Mouse (Mus musculus) frontal cortex, postnatal 14 days (tissue): ENCODE results near the gene Lrrc45.
"Not testable (repeated sequence)": the region's sequence is repeated elsewhere in the genome, so short reads cannot be mapped to it uniquely, and the experiment has no call there.

Experiments used
- DNase-seq, 2 experiments: peaks; one replicate each; pipeline ENCODE4 v3.0.0; 2022; ENCODE audit warnings: low spot score in 2 of 2

Gene Lrrc45

GRCm38 (mm10) chr11:120713580-120714518 is at the start of gene Lrrc45, which contains the start of gene Cenpx:
TSS of gene Lrrc45 (plus strand) at chr11:120713925.
TSS of gene Cenpx (minus strand) at chr11:120713738.
- peak; percentile 96 to 97 for DNase-seq

- no peak for DNase-seq
Measured at GRCm38 (mm10) chr11:120665406-120665805, 48.3 kb upstream of the Lrrc45 start.

- DNase-seq, result no peak
Measured at GRCm38 (mm10) chr11:120666617-120667016, 47.1 kb upstream of the Lrrc45 start.

- peak; percentile 85 to 92 for DNase-seq
Measured at GRCm38 (mm10) chr11:120672687-120673593, 40.8 kb upstream of the Lrrc45 start, which contains the start of gene Aspscr1. TSS of gene Aspscr1 (plus strand) at chr11:120672973.

- no peak for DNase-seq
Measured at GRCm38 (mm10) chr11:120673594-120674122, 40.1 kb upstream of the Lrrc45 start.

- not testable (repeated sequence) for DNase-seq
Measured at GRCm38 (mm10) chr11:120675875-120676274, 37.9 kb upstream of the Lrrc45 start.

GRCm38 (mm10) chr11:120676951-120677350 is 36.8 kb upstream of the Lrrc45 start:
- DNase-seq, result no peak

GRCm38 (mm10) chr11:120679909-120680308 is 33.8 kb upstream of the Lrrc45 start:
- DNase-seq, result no peak

GRCm38 (mm10) chr11:120682683-120683082 is 31.0 kb upstream of the Lrrc45 start:
- DNase-seq, result no peak

- DNase-seq, result no peak
Measured at GRCm38 (mm10) chr11:120683536-120683935, 30.2 kb upstream of the Lrrc45 start.

- DNase-seq, result no peak
Measured at GRCm38 (mm10) chr11:120684086-120684485, 29.6 kb upstream of the Lrrc45 start.

GRCm38 (mm10) chr11:120684660-120685059 is 29.1 kb upstream of the Lrrc45 start:
- no peak for DNase-seq

- DNase-seq, result no peak
Measured at GRCm38 (mm10) chr11:120686650-120687272, 27.0 kb upstream of the Lrrc45 start.

- no peak for DNase-seq
Measured at GRCm38 (mm10) chr11:120689365-120689764, 24.4 kb upstream of the Lrrc45 start.

- DNase-seq, result no peak
Measured at GRCm38 (mm10) chr11:120692471-120693011, 21.2 kb upstream of the Lrrc45 start.

GRCm38 (mm10) chr11:120693461-120693860 is 20.3 kb upstream of the Lrrc45 start:
- DNase-seq, result no peak

GRCm38 (mm10) chr11:120695184-120695583 is 18.5 kb upstream of the Lrrc45 start:
- DNase-seq, result no peak

GRCm38 (mm10) chr11:120695641-120696040 is 18.1 kb upstream of the Lrrc45 start:
- no peak for DNase-seq

- DNase-seq, result no peak
Measured at GRCm38 (mm10) chr11:120696568-120696967, 17.2 kb upstream of the Lrrc45 start.

- DNase-seq, result no peak
Measured at GRCm38 (mm10) chr11:120697741-120698140, 16.0 kb upstream of the Lrrc45 start.
